Mouse (Mus musculus) limb, embryonic 14.5 days (tissue): ENCODE measurements around the gene Tmem117. TPM values are rescaled to one million over a fixed set of nuclear protein-coding genes. Genes with fewer than 3 reads are reported as not detected.

Source experiments
- ATAC-seq: fragments of 200-750 bp; cut with Nextera tagmentation; 2 replicates; pipeline ENCODE4 v1.8.0; 2017; ENCODE audit warnings: low read depth, moderate number of reproducible peaks, moderate TSS enrichment; ENCODE audit not compliant: low FRiP score
- DNase-seq: peaks from one replicate; pipeline ENCODE4 v3.0.0-alpha.2; 2015; ENCODE audit warnings: low spot score
- H3K27ac ChIP-seq: fragments of 300-500 bp; sonication (generic); replicated peaks from 2 replicates; pipeline ENCODE4 v1.5.1; 2014; ENCODE audit warnings: low read depth, mild to moderate bottlenecking, low read length, moderate library complexity, mixed read lengths
- H3K27me3 ChIP-seq: fragments of 300-500 bp; sonication (generic); 2 replicates; pipeline ENCODE4 v1.6.1; 2014; ENCODE audit warnings: low read length, mixed read lengths; ENCODE audit not compliant: control insufficient read depth, insufficient read depth
- H3K36me3 ChIP-seq: fragments of 300-500 bp; sonication (generic); 2 replicates; pipeline ENCODE4 v1.6.1; 2014; ENCODE audit warnings: mild to moderate bottlenecking, low read length, moderate library complexity, mixed read lengths; ENCODE audit not compliant: control insufficient read depth, insufficient read depth
- H3K4me1 ChIP-seq: fragments of 300-500 bp; sonication (generic); 2 replicates; pipeline ENCODE4 v1.6.1; 2014; ENCODE audit warnings: antibody characterized with exemption, low read length, mixed read lengths; ENCODE audit not compliant: control insufficient read depth, insufficient read depth
- H3K4me2 ChIP-seq: fragments of 300-500 bp; sonication (generic); replicated peaks from 2 replicates; pipeline ENCODE4 v1.6.1; 2014; ENCODE audit warnings: low read depth, mild to moderate bottlenecking, low read length, moderate library complexity; ENCODE audit not compliant: severe bottlenecking
- H3K4me3 ChIP-seq: fragments of 300-500 bp; sonication (generic); replicated peaks from 2 replicates; pipeline ENCODE4 v1.5.1; 2014; ENCODE audit warnings: low read length
- H3K9ac ChIP-seq: fragments of 300-500 bp; sonication (generic); 2 replicates; pipeline ENCODE4 v1.6.1; 2014; ENCODE audit warnings: mild to moderate bottlenecking, low read depth, low read length, moderate library complexity; ENCODE audit not compliant: severe bottlenecking
- H3K9me3 ChIP-seq: fragments of 300-500 bp; sonication (generic); 2 replicates; pipeline ENCODE4 v1.6.1; 2016; ENCODE audit warnings: low read length; ENCODE audit not compliant: control insufficient read depth
- POLR2A ChIP-seq: fragments of 200-500 bp; IDR thresholded peaks from 2 replicates; pipeline ENCODE4 v1.8.0; 2012; ENCODE audit warnings: inconsistent platforms, mild to moderate bottlenecking, moderate library complexity, borderline replicate concordance; ENCODE audit not compliant: insufficient read depth, insufficient read length; ENCODE audit errors: extremely low read depth
- WGBS: fragments of 180-500 bp; shearing (Covaris S2); extraction: QIAGEN DNeasy Blood & Tissue Kit; methylation state at CpG from one replicate; pipeline ENCODE4 v1.1.7; 2014; 5-methylcytosine and 5-hydroxymethylcytosine counted together
- polyA plus RNA-seq, 2 experiments: library from polyadenylated mRNA; depleted of rRNA in 1 of 2; stranded (reverse) in 1 of 2; unstranded in 1 of 2; fragments of >200 nt; fragmentation: Nextera tagmentation in 1 of 2; extraction: Ambion mirVana in 1 of 2; gene quantifications; 2 replicates each; pipeline versions ENCODE4 v1.2.1 to v1.2.3; 2012 to 2014

The Tmem117 gene
- polyA plus RNA-seq, 2 experiments = 1.9 to 5.9 TPM

GRCm38 (mm10) chr15:94861173-94861572 is 232.1 kb downstream of the Tmem117 start:
- Histone ChIP-seq H3K4me3 (no peak overlapping the region), H3K27ac (no peak overlapping the region), H3K9ac (no peak overlapping the region), H3K4me1 (no peaks in the 10 kb centered on the region), H3K27me3 (no peaks in the 10 kb centered on the region), H3K4me2 (no peak overlapping the region), H3K9me3 (no peaks in the 10 kb centered on the region), H3K36me3 (no peaks in the 10 kb centered on the region)
- DNase-seq (no peak), ATAC-seq (no peak)
- no peak for TF ChIP-seq POLR2A
- WGBS = 100% methylated on average over 2 of the region's 2 CpGs

GRCm38 (mm10) chr15:94864134-94864533 is 235.1 kb downstream of the Tmem117 start:
- WGBS = 50% methylated on average over 1 of the region's 1 CpGs
- no peak for DNase-seq
- Histone ChIP-seq H3K4me1 (no peaks in the 10 kb centered on the region), H3K36me3 (no peaks in the 10 kb centered on the region), H3K9ac (no peak overlapping the region), H3K4me2 (no peak overlapping the region), H3K9me3 (no peaks in the 10 kb centered on the region), H3K4me3 (no peak overlapping the region), H3K27me3 (no peaks in the 10 kb centered on the region), H3K27ac (no peak overlapping the region)
- ATAC-seq = no peak
- no peak for TF ChIP-seq POLR2A

- Histone ChIP-seq H3K4me1 (no peaks in the 10 kb centered on the region), H3K9ac (no peak overlapping the region), H3K27ac (no peak overlapping the region), H3K4me2 (no peak overlapping the region), H3K4me3 (no peak overlapping the region), H3K36me3 (no peaks in the 10 kb centered on the region), H3K27me3 (no peaks in the 10 kb centered on the region), H3K9me3 (no peaks in the 10 kb centered on the region)
- TF ChIP-seq POLR2A = no peak
- ATAC-seq = no peak
- 78% methylated on average over 5 of the region's 5 CpGs for WGBS
- DNase-seq = no peak
Observed at GRCm38 (mm10) chr15:94868372-94868771, 239.3 kb downstream of the Tmem117 start.

- no peaks in the 10 kb centered on the region for H3K4me1 ChIP-seq
- no peaks in the 10 kb centered on the region for H3K36me3 ChIP-seq
- DNase-seq = no peak
- H3K4me2 ChIP-seq = no peak overlapping the region
- H3K27me3 ChIP-seq = no peaks in the 10 kb centered on the region
- H3K4me3 ChIP-seq = no peak overlapping the region
- TF ChIP-seq POLR2A = no peak
- no peak overlapping the region for H3K27ac ChIP-seq
- H3K9ac ChIP-seq = no peak overlapping the region
- WGBS = 62% methylated on average over 4 of the region's 4 CpGs
- ATAC-seq = no peak
- H3K9me3 ChIP-seq = no peaks in the 10 kb centered on the region
Observed at GRCm38 (mm10) chr15:94885026-94885425, 256.0 kb downstream of the Tmem117 start.

- H3K4me2 ChIP-seq = no peak overlapping the region
- no peak for DNase-seq
- no peaks in the 10 kb centered on the region for H3K27me3 ChIP-seq
- H3K27ac ChIP-seq = no peak overlapping the region
- no peak overlapping the region for H3K4me3 ChIP-seq
- H3K4me1 ChIP-seq = no peaks in the 10 kb centered on the region
- WGBS = 91% methylated on average over 1 of the region's 1 CpGs
- TF ChIP-seq POLR2A = no peak
- no peaks in the 10 kb centered on the region for H3K9me3 ChIP-seq
- ATAC-seq = no peak
- H3K36me3 ChIP-seq = no peaks in the 10 kb centered on the region
- no peak overlapping the region for H3K9ac ChIP-seq
Observed at GRCm38 (mm10) chr15:94893201-94893600, 264.2 kb downstream of the Tmem117 start.

GRCm38 (mm10) chr15:94894086-94894485 is 265.1 kb downstream of the Tmem117 start:
- Histone ChIP-seq H3K4me3 (no peak overlapping the region), H3K4me2 (no peak overlapping the region), H3K9me3 (no peaks in the 10 kb centered on the region), H3K4me1 (no peaks in the 10 kb centered on the region), H3K9ac (no peak overlapping the region), H3K27me3 (no peaks in the 10 kb centered on the region), H3K36me3 (no peaks in the 10 kb centered on the region), H3K27ac (no peak overlapping the region)
- no peak for TF ChIP-seq POLR2A
- ATAC-seq (no peak), DNase-seq (no peak)
- WGBS = 47% methylated on average over 5 of the region's 5 CpGs
